Mouse (Mus musculus) left cerebral cortex, postnatal 25 days (tissue): ENCODE results near the gene Zfp638. TPM values are rescaled to one million over a fixed set of nuclear protein-coding genes. Genes with fewer than 3 reads are reported as not detected.

Experiments used
- DNase-seq, 2 experiments: peaks; one replicate each; pipeline ENCODE4 v3.0.0; 2022; ENCODE audit warnings: low spot score in 2 of 2, mixed read lengths in 1 of 2
- intact Hi-C: fragments of 180-260 bp; cut with DNase I; formaldehyde crosslinking; loops from one replicate; pipeline ENCODE4 v1.15.1; 2025
- total RNA-seq, 2 experiments: library from RNA; stranded (reverse); gene quantifications; 2 replicates each; pipeline ENCODE4 v1.2.3; 2021

Gene Zfp638
- total RNA-seq, 2 experiments from 2014 or later: 127 to 141 TPM

- intact Hi-C loops: no loop called here
Observed at GRCm38 (mm10) chr6:83886789-83887188, 19.9 kb downstream of the Zfp638 start.

GRCm38 (mm10) chr6:83888802-83889201 is 21.9 kb downstream of the Zfp638 start:
- intact Hi-C loops: no loop called here
- DNase-seq: no peak

More at GRCm38 (mm10) chr6:83886789-83887188, 19.9 kb downstream of the Zfp638 start:
- no peak for DNase-seq

- intact Hi-C loops: no loop called here
- no peak for DNase-seq
Observed at GRCm38 (mm10) chr6:83890281-83891015, 23.5 kb downstream of the Zfp638 start.

GRCm38 (mm10) chr6:83891251-83891650 is 24.3 kb downstream of the Zfp638 start:
- DNase-seq: no peak
- intact Hi-C loops: no loop called here

GRCm38 (mm10) chr6:83891687-83892086 is 24.8 kb downstream of the Zfp638 start:
- intact Hi-C loops: no loop called here
- no peak for DNase-seq

GRCm38 (mm10) chr6:83893086-83893485 is 26.2 kb downstream of the Zfp638 start:
- DNase-seq: no peak

GRCm38 (mm10) chr6:83893584-83893983 is 26.7 kb downstream of the Zfp638 start:
- no peak for DNase-seq
- intact Hi-C loops: no loop called here

More at GRCm38 (mm10) chr6:83893086-83893485, 26.2 kb downstream of the Zfp638 start:
- intact Hi-C loops: no loop called here

- DNase-seq: peak in 1 of 2 experiments; percentile 41
- intact Hi-C loops: no loop called here
Observed at GRCm38 (mm10) chr6:83899142-83899541, 32.2 kb downstream of the Zfp638 start.

GRCm38 (mm10) chr6:83905276-83905675 is 38.4 kb downstream of the Zfp638 start:
- intact Hi-C loops: no loop called here
- DNase-seq: no peak

GRCm38 (mm10) chr6:83906659-83907058 is 39.8 kb downstream of the Zfp638 start:
- intact Hi-C loops: no loop called here
- DNase-seq: no peak

GRCm38 (mm10) chr6:83908386-83908785 is 41.5 kb downstream of the Zfp638 start:
- intact Hi-C loops: no loop called here
- DNase-seq: no peak

GRCm38 (mm10) chr6:83913710-83914109 is 46.8 kb downstream of the Zfp638 start:
- no peak for DNase-seq
- intact Hi-C loops: loop anchor here (1.0 kb wide), 1 partner anchor 33 kb away; no protein-coding TSS in a partner anchor

GRCm38 (mm10) chr6:83914183-83914719 is 47.3 kb downstream of the Zfp638 start:
- peak; percentile 99 for DNase-seq
- intact Hi-C loops: loop anchor here (1.0 kb wide), 1 partner anchor 34 kb away; no protein-coding TSS in a partner anchor

- intact Hi-C loops: loop anchor here (1.0 kb wide), 1 partner anchor 34 kb away; no protein-coding TSS in a partner anchor
- DNase-seq: peak in 1 of 2 experiments; percentile 59
Observed at GRCm38 (mm10) chr6:83914720-83915271, 47.9 kb downstream of the Zfp638 start.

- DNase-seq: no peak
- intact Hi-C loops: no loop called here
Observed at GRCm38 (mm10) chr6:83927418-83927817, 60.5 kb downstream of the Zfp638 start.

- intact Hi-C loops: no loop called here
- DNase-seq: no peak
Observed at GRCm38 (mm10) chr6:83928225-83928624, 61.3 kb downstream of the Zfp638 start.

GRCm38 (mm10) chr6:83939492-83939891 is 72.6 kb downstream of the Zfp638 start:
- DNase-seq: no peak
- intact Hi-C loops: no loop called here

GRCm38 (mm10) chr6:83942806-83943205 is 75.9 kb downstream of the Zfp638 start:
- no peak for DNase-seq
- intact Hi-C loops: loop anchor here (5.0 kb wide), 1 partner anchor 34 kb away; no protein-coding TSS in a partner anchor

- no peak for DNase-seq
- intact Hi-C loops: no loop called here
Observed at GRCm38 (mm10) chr6:83953603-83954002, 86.7 kb downstream of the Zfp638 start.

- intact Hi-C loops: no loop called here
- DNase-seq: no peak
Observed at GRCm38 (mm10) chr6:83987642-83988041, 120.7 kb downstream of the Zfp638 start.

- intact Hi-C loops: no loop called here
- DNase-seq: no peak
Observed at GRCm38 (mm10) chr6:84002716-84003115, 135.8 kb downstream of the Zfp638 start.
